Mouse (Mus musculus) intestine, embryonic 15.5 days (tissue): Measurements from ENCODE around the gene Ccdc157. TPM values are rescaled to one million over a fixed set of nuclear protein-coding genes. Genes with fewer than 3 reads are reported as not detected.
A peak's percentile ranks its signal among the peaks of the same experiment; 100 is the strongest.
"Not testable (repeated sequence)": the region's sequence is repeated elsewhere in the genome, so short reads cannot be mapped to it uniquely, and the experiment has no call there.

ENCODE experiments used
- ATAC-seq: fragments of 200-750 bp; cut with Nextera tagmentation; 2 replicates; pipeline ENCODE4 v1.8.0; 2017; ENCODE audit warnings: moderate TSS enrichment, moderate library complexity
- H3K27ac ChIP-seq: fragments of 300-500 bp; sonication (generic); 2 replicates; pipeline ENCODE4 v1.5.1; 2015; ENCODE audit warnings: mild to moderate bottlenecking, inconsistent platforms
- H3K27me3 ChIP-seq: fragments of 300-500 bp; sonication (generic); replicated peaks from 2 replicates; pipeline ENCODE4 v1.6.1; 2015; ENCODE audit warnings: inconsistent platforms
- H3K36me3 ChIP-seq: fragments of 300-500 bp; sonication (generic); 2 replicates; pipeline ENCODE4 v1.6.1; 2015; ENCODE audit warnings: inconsistent platforms
- H3K4me1 ChIP-seq: fragments of 300-500 bp; sonication (generic); replicated peaks from 2 replicates; pipeline ENCODE4 v1.6.1; 2015; ENCODE audit warnings: inconsistent platforms
- H3K4me2 ChIP-seq: fragments of 300-500 bp; sonication (generic); replicated peaks from 2 replicates; pipeline ENCODE4 v1.6.1; 2015; ENCODE audit warnings: mild to moderate bottlenecking, inconsistent platforms
- H3K4me3 ChIP-seq: fragments of 300-500 bp; sonication (generic); replicated peaks from 2 replicates; pipeline ENCODE4 v1.5.1; 2015; ENCODE audit warnings: inconsistent platforms
- H3K9ac ChIP-seq: fragments of 300-500 bp; sonication (generic); 2 replicates; pipeline ENCODE4 v1.6.1; 2015; ENCODE audit warnings: inconsistent platforms
- H3K9me3 ChIP-seq: fragments of 300-500 bp; sonication (generic); 2 replicates; pipeline ENCODE4 v1.6.1; 2016; ENCODE audit warnings: inconsistent platforms
- WGBS: fragments of 180-500 bp; shearing (Covaris S2); methylation state at CpG from one replicate; pipeline ENCODE4 v1.1.7; 2015; 5-methylcytosine and 5-hydroxymethylcytosine counted together
- polyA plus RNA-seq: library from polyadenylated mRNA; unstranded; fragments of >200 nt; fragmentation: Nextera tagmentation; extraction: Ambion mirVana; gene quantifications from 2 replicates; pipeline ENCODE4 v1.2.1, GENCODE M21; 2015

Ccdc157 gene
- polyA plus RNA-seq, 1 experiment from 2014 or later = 3.8 TPM

- 92% methylated on average over 21 of the region's 21 CpGs for WGBS
- no peak overlapping the region for H3K4me3 ChIP-seq
- H3K9me3 ChIP-seq = no peaks in the 10 kb centered on the region
- H3K9ac ChIP-seq = no peak overlapping the region
- H3K4me2 ChIP-seq = no peak overlapping the region
- no peak overlapping the region for H3K27ac ChIP-seq
- H3K27me3 ChIP-seq = no peaks in the 10 kb centered on the region
- H3K36me3 ChIP-seq = peaks cover 15% of the 10 kb centered on the region
- ATAC-seq = no peak
- H3K4me1 ChIP-seq = no peaks in the 10 kb centered on the region
Observed at GRCm38 (mm10) chr11:4143281-4144062, 16.6 kb downstream of the Ccdc157 start.

GRCm38 (mm10) chr11:4142352-4142751 lies 17.7 kb downstream of the Ccdc157 start:
- H3K4me2 ChIP-seq = no peak overlapping the region
- no peak overlapping the region for H3K27ac ChIP-seq
- WGBS = 86% methylated on average over 4 of the region's 4 CpGs
- H3K9ac ChIP-seq = no peak overlapping the region
- no peaks in the 10 kb centered on the region for H3K9me3 ChIP-seq
- H3K4me1 ChIP-seq = no peaks in the 10 kb centered on the region
- no peaks in the 10 kb centered on the region for H3K27me3 ChIP-seq
- H3K36me3 ChIP-seq = peaks cover 16% of the 10 kb centered on the region
- H3K4me3 ChIP-seq = no peak overlapping the region
- no peak for ATAC-seq

- Histone ChIP-seq H3K4me1 (peaks cover 2% of the 10 kb centered on the region; the same call in 1 of the 2 replicates), H3K36me3 (peaks cover 18% of the 10 kb centered on the region), H3K4me3 (no peak overlapping the region), H3K27ac (no peak overlapping the region), H3K27me3 (no peaks in the 10 kb centered on the region), H3K9me3 (no peaks in the 10 kb centered on the region), H3K9ac (no peak overlapping the region), H3K4me2 (no peak overlapping the region)
- ATAC-seq = no peak
Observed at GRCm38 (mm10) chr11:4141505-4141904, 18.6 kb downstream of the Ccdc157 start.

- H3K27me3 ChIP-seq = no peaks in the 10 kb centered on the region
- WGBS = 67% methylated on average over 2 of the region's 2 CpGs
- H3K4me2 ChIP-seq = no peak overlapping the region
- H3K4me1 ChIP-seq = peaks cover 10% of the 10 kb centered on the region; the same call in 1 of the 2 replicates
- no peaks in the 10 kb centered on the region for H3K9me3 ChIP-seq
- H3K36me3 ChIP-seq = peaks cover 18% of the 10 kb centered on the region
- no peak overlapping the region for H3K4me3 ChIP-seq
- no peak overlapping the region for H3K27ac ChIP-seq
- H3K9ac ChIP-seq = no peak overlapping the region
- no peak for ATAC-seq
Observed at GRCm38 (mm10) chr11:4138964-4139363, 21.1 kb downstream of the Ccdc157 start.

- Histone ChIP-seq H3K9me3 (no peaks in the 10 kb centered on the region), H3K4me3 (peak within 1 kb of the TSS; percentile 91), H3K4me1 (peaks cover 10% of the 10 kb centered on the region; the same call in 1 of the 2 replicates), H3K27ac (peak within 1 kb of the TSS; percentile 72; the same call in 1 of the 2 replicates), H3K4me2 (peak within 1 kb of the TSS; percentile 84), H3K36me3 (peaks cover 6% of the 10 kb centered on the region; the same call in 1 of the 2 replicates), H3K9ac (peak within 1 kb of the TSS; percentile 98), H3K27me3 (no peaks in the 10 kb centered on the region)
- 2% methylated on average over 65 of the region's 66 CpGs for WGBS
- peak; percentile 97 for ATAC-seq
Observed at GRCm38 (mm10) chr11:4134986-4135935, 24.8 kb downstream of the Ccdc157 start, which contains the start of gene Rnf215. Rnf215 (plus strand) TSS chr11:4135202.

GRCm38 (mm10) chr11:4134400-4134799 lies 25.7 kb downstream of the Ccdc157 start:
- Histone ChIP-seq H3K27ac (no peak overlapping the region), H3K36me3 (peaks cover 3% of the 10 kb centered on the region; the same call in 1 of the 2 replicates), H3K27me3 (no peaks in the 10 kb centered on the region), H3K4me1 (peaks cover 10% of the 10 kb centered on the region; the same call in 1 of the 2 replicates), H3K9me3 (no peaks in the 10 kb centered on the region), H3K9ac (no peak overlapping the region), H3K4me2 (no peak overlapping the region), H3K4me3 (no peak overlapping the region)
- ATAC-seq = no peak
- WGBS = 62% methylated on average over 6 of the region's 6 CpGs

- ATAC-seq = no peak
- H3K4me1 ChIP-seq = peaks cover 10% of the 10 kb centered on the region; the same call in 1 of the 2 replicates
- H3K4me3 ChIP-seq = no peak overlapping the region
- H3K4me2 ChIP-seq = no peak overlapping the region
- H3K9me3 ChIP-seq = no peaks in the 10 kb centered on the region
- H3K27me3 ChIP-seq = no peaks in the 10 kb centered on the region
- H3K27ac ChIP-seq = no peak overlapping the region
- 57% methylated on average over 3 of the region's 3 CpGs for WGBS
- H3K36me3 ChIP-seq = peaks cover 3% of the 10 kb centered on the region; the same call in 1 of the 2 replicates
- no peak overlapping the region for H3K9ac ChIP-seq
Observed at GRCm38 (mm10) chr11:4133450-4133849, 26.6 kb downstream of the Ccdc157 start.

GRCm38 (mm10) chr11:4128461-4128860 lies 31.6 kb downstream of the Ccdc157 start:
- not testable (repeated sequence) for H3K27me3 ChIP-seq, H3K4me1 ChIP-seq, H3K36me3 ChIP-seq, H3K4me2 ChIP-seq, H3K4me3 ChIP-seq, ATAC-seq, H3K27ac ChIP-seq, H3K9me3 ChIP-seq, H3K9ac ChIP-seq
- whole genome bisulfite sequencing = 85% methylated on average over 4 of the region's 4 CpGs

- Histone ChIP-seq H3K36me3 (no peaks in the 10 kb centered on the region), H3K27me3 (no peaks in the 10 kb centered on the region), H3K9me3 (no peaks in the 10 kb centered on the region), H3K9ac (no peak overlapping the region), H3K4me1 (no peaks in the 10 kb centered on the region), H3K4me2 (no peak overlapping the region), H3K4me3 (no peak overlapping the region), H3K27ac (no peak overlapping the region)
- 95% methylated on average over 1 of the region's 1 CpGs for WGBS
- no peak for ATAC-seq
Observed at GRCm38 (mm10) chr11:4127059-4127458, 33.0 kb downstream of the Ccdc157 start.

- Histone ChIP-seq H3K27me3 (no peaks in the 10 kb centered on the region), H3K27ac (no peak overlapping the region), H3K36me3 (no peaks in the 10 kb centered on the region), H3K4me1 (0 out of 2 replicates have a peak, but pooled peaks cover under 1% of the 10 kb centered on the region), H3K9me3 (no peaks in the 10 kb centered on the region), H3K4me2 (no peak overlapping the region), H3K4me3 (no peak overlapping the region), H3K9ac (no peak overlapping the region)
- ATAC-seq = no peak
- 66% methylated on average over 5 of the region's 5 CpGs for WGBS
Observed at GRCm38 (mm10) chr11:4123922-4124321, 36.2 kb downstream of the Ccdc157 start.

- Histone ChIP-seq H3K9ac (no peak within 1 kb of the TSS), H3K27me3 (0 out of 2 replicates have a peak, but pooled peaks cover 4% of the 10 kb centered on the region), H3K9me3 (no peaks in the 10 kb centered on the region), H3K4me1 (peaks cover 9% of the 10 kb centered on the region), H3K4me3 (no peak within 1 kb of the TSS), H3K4me2 (no peak within 1 kb of the TSS), H3K36me3 (no peaks in the 10 kb centered on the region), H3K27ac (no peak within 1 kb of the TSS)
- 77% methylated on average over 10 of the region's 10 CpGs for WGBS
- ATAC-seq = no peak
Observed at GRCm38 (mm10) chr11:4122742-4123579, 37.1 kb downstream of the Ccdc157 start, which contains the start of gene Sec14l2. Sec14l2 (minus strand) TSS chr11:4123415.
